Mouse (Mus musculus): ENCODE measurements around the gene Fank1.

- no peak for TF ChIP-seq EP300 (IDR thresholded peaks at IDR 0.05; ENCODE audit: low read depth)
- TF ChIP-seq CTCF (IDR thresholded peaks at IDR 0.05; ENCODE audit: low read depth) = no peak
Observed at GRCm38 (mm10) chr7:133775796-133776625, 650 bp upstream of the Fank1 start.
